Mouse (Mus musculus): Measurements from ENCODE around the gene Gprc5b.

The Gprc5b gene

DNA sequence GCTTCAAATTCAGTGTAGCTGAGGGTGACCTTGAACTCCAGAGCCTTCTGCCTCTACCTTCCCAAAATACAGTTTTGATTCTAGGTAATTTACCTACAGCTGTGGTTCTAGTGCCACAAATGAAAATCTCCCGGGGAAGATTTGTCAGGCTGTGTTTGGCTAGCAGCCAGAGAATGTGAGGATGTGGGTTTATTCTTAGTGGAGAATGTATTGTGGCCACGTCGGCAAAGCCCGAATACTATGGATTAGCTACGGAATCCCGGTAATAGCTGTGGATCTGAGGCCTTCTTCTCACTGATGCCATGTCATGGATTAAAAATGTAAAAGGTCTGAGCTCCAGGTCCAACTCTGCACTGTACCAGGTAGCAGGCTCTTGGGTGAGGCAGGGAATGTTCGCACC lies 45.3 kb downstream of the Gprc5b start:
- DNase-seq (ENCODE audit: low read depth, low spot score), result no peak

GRCm38 (mm10) chr7:118948677-118949282 lies 46.2 kb downstream of the Gprc5b start:
- DNase-seq (ENCODE audit: low read depth, low spot score), result no peak

DNA sequence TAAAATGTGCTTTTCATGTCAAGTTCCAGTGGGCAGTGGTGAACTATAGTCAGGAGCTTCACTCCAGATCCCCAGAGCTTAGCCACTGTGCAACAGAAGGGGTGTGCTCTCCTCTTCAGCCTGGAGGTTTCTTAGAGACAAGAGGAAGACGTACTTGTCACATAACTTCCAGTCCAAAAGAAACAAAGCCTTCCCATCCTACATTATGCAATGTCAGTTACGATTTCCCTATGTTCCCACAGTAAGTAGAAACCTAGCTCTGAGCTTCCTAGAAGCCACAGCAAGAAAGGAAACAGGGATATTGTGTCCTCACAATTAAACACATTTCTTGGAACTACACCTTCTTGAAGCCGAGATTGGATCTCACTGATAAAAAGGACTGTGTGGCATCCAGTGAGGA lies 47.8 kb downstream of the Gprc5b start:
- no peak for DNase-seq (ENCODE audit: low read depth, low spot score)

- no peak for DNase-seq (ENCODE audit: low read depth, low spot score)
These were observed 50.1 kb downstream of the Gprc5b start for GRCm38 (mm10) chr7:118944884-118945283.

DNA sequence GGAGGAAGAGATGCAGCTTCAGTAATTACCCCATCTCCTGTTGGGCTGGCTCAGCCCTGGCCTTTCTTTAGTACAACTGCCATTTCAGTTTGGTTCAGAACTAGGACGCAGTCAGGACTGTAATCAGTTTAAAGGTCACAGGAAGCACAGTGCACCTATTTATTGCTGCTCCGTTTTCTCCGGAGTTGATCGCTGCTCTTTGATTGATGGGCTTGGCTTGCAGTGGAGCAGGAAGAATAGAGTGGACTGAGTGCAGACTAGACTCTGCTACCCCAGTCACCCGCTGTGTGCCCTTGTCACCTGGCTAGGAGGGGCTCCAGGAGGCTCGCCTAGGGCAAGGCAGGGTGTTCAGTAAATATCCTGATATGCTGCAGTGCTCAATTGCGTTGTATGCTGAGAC lies 51.8 kb downstream of the Gprc5b start:
- DNase-seq (ENCODE audit: low read depth, low spot score), result peak; percentile 33

DNA sequence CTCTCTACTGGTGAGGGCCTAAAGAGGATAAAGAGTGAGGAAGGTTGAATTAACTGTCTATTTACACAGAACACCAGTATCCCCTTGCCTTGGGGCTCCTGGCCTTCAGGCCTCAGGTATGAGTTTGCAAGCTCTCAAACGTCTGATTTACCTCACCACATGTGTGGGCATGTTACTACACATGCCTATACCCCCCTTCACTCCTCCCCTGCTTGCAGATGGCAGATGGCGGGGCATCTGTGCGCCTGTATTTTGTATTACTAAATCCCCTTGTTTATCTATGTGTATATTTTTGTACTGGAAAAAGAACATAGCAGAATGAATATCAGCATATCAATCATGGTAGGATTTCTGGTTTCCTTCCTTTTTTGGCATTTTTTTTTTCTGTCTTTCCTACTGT lies 52.7 kb downstream of the Gprc5b start:
- DNase-seq (ENCODE audit: low read depth, low spot score), result no peak

GRCm38 (mm10) chr7:118937469-118938387 lies 57.3 kb downstream of the Gprc5b start:
- no peak for DNase-seq (ENCODE audit: low read depth, low spot score)

GRCm38 (mm10) chr7:118936844-118937243 lies 58.2 kb downstream of the Gprc5b start:
- DNase-seq (ENCODE audit: low read depth, low spot score), result no peak

GRCm38 (mm10) chr7:118935306-118935705 lies 59.7 kb downstream of the Gprc5b start:
- DNase-seq (ENCODE audit: low read depth, low spot score), result no peak

DNA sequence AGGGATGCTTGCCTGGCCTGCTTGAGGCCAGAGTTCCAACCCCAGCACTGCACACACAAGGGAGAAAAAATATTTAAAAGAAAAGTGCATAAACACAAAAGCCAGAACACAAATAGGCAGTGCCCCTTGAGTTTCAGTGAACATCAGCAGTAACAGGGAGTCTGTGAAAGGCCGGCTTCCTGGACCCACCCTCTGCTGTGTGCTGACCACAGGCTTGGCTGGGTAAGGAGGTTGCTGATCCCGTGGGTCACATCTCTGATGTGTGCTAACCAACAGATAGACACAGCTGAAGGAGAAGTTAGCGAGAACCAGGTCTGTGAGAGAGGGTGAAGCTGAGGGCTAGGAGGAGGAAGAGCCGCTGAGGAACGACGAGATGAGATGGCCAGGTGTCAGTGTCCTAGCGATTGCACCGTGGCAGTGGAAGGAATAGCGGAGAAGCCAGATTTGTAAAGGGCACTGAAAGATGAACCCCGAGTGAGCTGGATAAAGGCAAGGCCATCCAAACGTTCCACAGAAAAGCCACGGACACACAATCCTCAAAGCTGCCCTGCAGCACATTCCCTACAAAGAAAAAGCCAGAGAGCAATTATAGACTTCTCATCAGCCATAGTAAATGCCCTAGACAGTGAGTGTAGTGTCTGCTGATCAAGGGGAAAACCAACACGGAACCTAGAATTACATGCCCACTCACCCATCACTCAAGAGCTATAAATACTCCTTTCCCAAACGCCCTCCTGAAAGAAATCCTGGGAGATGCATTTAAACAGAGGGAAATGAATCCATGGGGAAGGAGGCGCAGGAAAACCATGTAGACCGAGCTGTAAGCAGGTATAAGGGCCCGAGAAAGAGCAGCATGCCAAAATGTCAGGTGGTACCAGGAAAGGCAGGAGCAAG lies 63.3 kb downstream of the Gprc5b start:
- DNase-seq (ENCODE audit: low read depth, low spot score), result no peak

- DNase-seq (ENCODE audit: low read depth, low spot score), result no peak
These were observed 65.3 kb downstream of the Gprc5b start for GRCm38 (mm10) chr7:118929601-118930311.

DNA sequence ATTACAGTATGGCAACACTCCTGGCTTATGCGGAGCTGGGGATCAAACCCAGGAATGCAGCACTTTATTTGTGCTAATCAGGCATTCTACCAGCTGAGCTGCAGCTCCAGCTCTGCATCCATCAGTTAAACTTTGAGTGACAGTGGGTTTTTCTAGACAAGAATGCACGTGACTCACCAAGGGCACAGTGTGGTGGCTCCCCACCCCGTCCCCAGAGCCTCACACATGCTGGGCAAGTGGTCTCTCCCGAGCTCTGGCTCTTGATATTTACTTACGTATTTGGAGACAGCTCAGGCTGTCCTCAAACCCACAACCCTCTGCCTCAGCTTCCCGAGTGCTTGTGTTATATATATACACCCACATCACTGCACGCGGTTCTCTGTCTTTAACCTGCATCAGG lies 66.1 kb downstream of the Gprc5b start:
- no peak for DNase-seq (ENCODE audit: low read depth, low spot score)

DNA sequence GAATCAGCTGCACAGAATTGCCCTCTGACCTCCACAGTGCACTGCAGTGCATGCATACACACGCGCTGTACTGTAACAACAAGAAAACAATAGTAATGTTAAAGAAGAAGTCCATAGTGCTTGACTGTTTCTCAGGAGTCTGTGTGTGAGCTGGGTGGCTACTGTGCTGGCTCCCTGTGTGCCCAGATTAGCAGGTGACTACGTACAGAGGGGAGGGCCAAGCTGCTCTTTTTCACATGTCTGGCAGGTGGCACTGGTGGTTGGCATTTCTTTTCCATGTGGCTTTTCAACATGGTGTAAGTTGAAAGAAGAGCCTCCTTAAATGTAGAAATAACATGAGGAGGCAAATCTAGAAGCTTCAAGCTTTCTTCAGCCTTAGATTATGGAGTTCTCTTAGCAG lies 66.7 kb downstream of the Gprc5b start:
- no peak for DNase-seq (ENCODE audit: low read depth, low spot score)

DNA sequence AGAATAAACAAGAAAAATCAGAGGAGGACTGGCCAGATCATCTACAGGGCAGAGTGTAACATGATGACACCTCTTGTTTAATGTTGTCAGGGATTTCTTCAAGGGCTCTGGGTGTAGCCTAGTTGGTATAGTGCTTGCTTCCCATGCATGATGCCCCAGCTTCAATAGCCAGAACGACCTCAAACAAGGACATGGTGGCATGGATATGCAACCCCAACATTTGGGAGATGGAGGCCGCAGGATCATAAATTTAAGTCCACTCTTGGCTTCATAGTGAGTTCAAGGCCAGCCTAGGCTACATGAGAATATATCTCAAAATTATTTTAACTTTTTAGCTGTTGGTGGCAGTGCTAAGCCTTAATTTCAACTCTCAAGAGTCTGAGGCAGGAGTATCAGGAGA lies 67.7 kb downstream of the Gprc5b start:
- DNase-seq (ENCODE audit: low read depth, low spot score), result no peak

GRCm38 (mm10) chr7:118926516-118927260 lies 68.3 kb downstream of the Gprc5b start:
- DNase-seq (ENCODE audit: low read depth, low spot score), result no peak

GRCm38 (mm10) chr7:118925547-118925946 lies 69.5 kb downstream of the Gprc5b start:
- no peak for DNase-seq (ENCODE audit: low read depth, low spot score)

DNA sequence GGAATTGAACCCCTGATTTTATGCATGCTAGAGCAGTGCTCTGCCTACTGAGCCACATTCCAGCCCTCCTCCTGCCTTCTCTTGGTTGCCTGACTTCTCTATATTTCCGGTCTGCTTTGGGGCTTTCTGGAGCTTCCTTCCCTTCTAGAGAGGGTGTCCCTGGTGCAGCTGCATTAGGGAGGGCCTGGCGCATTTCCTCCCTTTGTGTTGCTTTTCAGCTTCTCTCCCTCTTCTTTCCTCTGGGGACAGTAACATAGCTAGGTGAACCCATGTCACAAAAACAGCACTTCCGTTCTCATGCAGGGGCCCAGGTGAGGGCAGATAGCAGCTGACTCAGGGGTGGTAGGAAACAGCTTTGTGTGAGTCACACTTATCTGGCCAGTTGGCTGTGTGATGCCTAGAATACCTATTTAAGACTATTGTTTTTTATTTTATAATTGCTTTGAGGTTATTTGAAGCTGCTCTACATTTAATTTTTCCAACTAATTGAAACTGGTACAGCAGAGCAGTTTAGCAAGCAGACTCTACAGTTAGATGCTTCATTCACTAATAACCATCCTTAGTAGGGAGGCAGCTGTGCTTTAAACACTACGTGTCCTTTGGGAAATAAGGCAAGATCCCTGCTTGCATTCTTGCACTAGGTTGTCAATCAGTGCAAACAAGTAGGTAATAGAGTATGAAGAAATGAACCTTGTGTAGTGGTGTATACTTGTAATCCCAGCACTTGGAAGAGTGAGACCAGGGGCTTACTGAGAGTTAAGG lies 72.4 kb downstream of the Gprc5b start:
- DNase-seq (ENCODE audit: low read depth, low spot score), result no peak
